12 mouse cellular contexts compared by ENCODE assay signal in the genomic region with DNA sequence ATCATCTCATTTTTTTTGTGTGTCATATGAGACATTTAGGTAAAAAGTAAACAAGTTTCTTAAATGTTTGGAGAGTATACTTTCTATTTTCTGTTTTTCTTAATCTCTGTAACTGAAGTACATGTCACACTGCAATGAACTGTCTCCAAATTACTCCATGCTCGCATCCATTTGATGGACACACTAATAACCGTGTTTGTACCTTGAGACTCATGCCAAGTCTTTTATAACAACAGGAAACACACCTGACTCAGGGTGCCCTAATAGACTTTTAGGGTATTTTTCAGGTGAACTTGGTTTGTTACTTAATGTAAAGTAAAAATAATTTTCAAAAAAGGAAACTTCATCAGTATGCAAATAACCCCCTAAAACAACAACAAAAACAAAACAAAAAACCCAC.
"Had no signal": no experiment of that assay in that cellular context is flagged by ENCODE, and none has a peak within 500 bp of the region (broad histone marks: within the 10 kb centered on the region; RNA-seq: fewer than 3 reads in every experiment).

No protein-coding gene starts in this region.

- DNase-seq: retina, postnatal 1 day; right cerebral cortex, adult 18-20 months; right cerebral cortex, postnatal 14 days; right cerebral cortex, postnatal 25 days; right cerebral cortex, postnatal 4 days; spleen, adult 18-20 months; thymus, adult 18-20 months; thymus, adult 2 months; thymus, postnatal 14 days; thymus, postnatal 25 days; thymus, postnatal 36 days; thymus, postnatal 4 days had no signal
